Mouse (Mus musculus) cerebellum, adult 2 months (tissue): ENCODE measurements at regions not wholly inside any gene's neighbourhood (a gene's known extent, or its start where the extent isn't known, plus 50 kb on each side); places are given as distances from the start of the nearest gene placed in this dataset.

Experiments
- DNase-seq, 2 experiments: peaks; one replicate each; pipeline ENCODE4 v3.0.0; 2021
- H3K27ac ChIP-seq: fragments of 200-500 bp; 2 replicates; pipeline ENCODE4 v1.5.1; 2012; ENCODE audit warnings: low read length, control low read depth, inconsistent platforms; ENCODE audit not compliant: insufficient read depth
- H3K27me3 ChIP-seq: fragments of 200-500 bp; 2 replicates; pipeline ENCODE4 v1.6.1; 2012; ENCODE audit warnings: inconsistent platforms, mild to moderate bottlenecking, low read length, moderate library complexity; ENCODE audit not compliant: control insufficient read depth, insufficient read depth
- H3K4me1 ChIP-seq: fragments of 200-500 bp; 2 replicates; pipeline ENCODE4 v1.6.1; 2011; ENCODE audit warnings: low read length; ENCODE audit not compliant: control insufficient read depth, insufficient read depth
- H3K4me3 ChIP-seq: fragments of 200-500 bp; replicated peaks from 2 replicates; pipeline ENCODE3; 2011; ENCODE audit warnings: mild to moderate bottlenecking, low read depth, low read length, control low read depth; ENCODE audit not compliant: insufficient read depth
- CTCF ChIP-seq: fragments of 200-500 bp; IDR thresholded peaks from 2 replicates; pipeline ENCODE4 v1.5.1; 2011; ENCODE audit warnings: low read depth, mild to moderate bottlenecking, control low read depth, low read length, moderate library complexity, borderline replicate concordance; ENCODE audit not compliant: insufficient read depth
- POLR2A ChIP-seq: fragments of 200-500 bp; IDR thresholded peaks from 2 replicates; pipeline ENCODE4 v1.6.1; 2011; ENCODE audit warnings: low read length, control low read depth, borderline replicate concordance; ENCODE audit not compliant: insufficient read depth
- WGBS: fragments of 180-500 bp; shearing (Covaris S2); methylation state at CpG from one replicate; pipeline ENCODE4 v1.1.7; 2018; 5-methylcytosine and 5-hydroxymethylcytosine counted together

DNA sequence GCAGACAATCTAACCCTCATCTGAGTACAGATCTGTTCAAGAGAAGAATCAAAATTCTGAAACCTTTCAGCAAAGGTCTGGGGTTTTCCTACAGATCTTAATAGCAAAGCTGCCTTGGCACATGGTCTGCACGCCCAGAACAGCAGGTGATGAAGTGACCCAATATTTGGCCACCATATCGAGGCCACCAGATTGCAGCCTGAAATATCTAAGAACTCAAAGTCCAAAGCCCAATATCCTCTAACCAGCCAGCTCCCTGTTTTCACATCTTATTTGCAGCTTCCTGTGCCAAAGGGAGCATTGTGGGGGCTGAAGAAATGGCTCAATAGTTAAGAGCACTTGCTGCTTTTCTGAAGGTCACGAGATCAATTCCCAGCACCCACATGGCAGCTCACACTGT lies 52.8 kb upstream of the Rgs7 start:
- no peaks in the 10 kb centered on the region for H3K27me3 ChIP-seq
- WGBS: 20% methylated on average over 3 of the region's 3 CpGs
- DNase-seq: peak; percentile 57 to 79
- no peak overlapping the region for H3K4me3 ChIP-seq
- H3K27ac ChIP-seq: no peak overlapping the region
- H3K4me1 ChIP-seq: no peaks in the 10 kb centered on the region; the same call in 1 of the 2 replicates
- TF ChIP-seq CTCF (no peak), POLR2A (no peak)
